Mouse (Mus musculus) liver, adult 2 months (tissue): ENCODE data around the gene Cntfr.

Source experiments
- CTCF ChIP-seq: fragments of 200-500 bp; IDR thresholded peaks from 2 replicates; pipeline ENCODE4 v1.5.1; 2011; ENCODE audit warnings: low read depth, low read length, control low read depth
- POLR2A ChIP-seq: fragments of 200-500 bp; IDR thresholded peaks from 2 replicates; pipeline ENCODE4 v1.6.1; 2011; ENCODE audit warnings: low read length, control low read depth; ENCODE audit not compliant: insufficient read depth; ENCODE audit errors: extremely low read depth

DNA sequence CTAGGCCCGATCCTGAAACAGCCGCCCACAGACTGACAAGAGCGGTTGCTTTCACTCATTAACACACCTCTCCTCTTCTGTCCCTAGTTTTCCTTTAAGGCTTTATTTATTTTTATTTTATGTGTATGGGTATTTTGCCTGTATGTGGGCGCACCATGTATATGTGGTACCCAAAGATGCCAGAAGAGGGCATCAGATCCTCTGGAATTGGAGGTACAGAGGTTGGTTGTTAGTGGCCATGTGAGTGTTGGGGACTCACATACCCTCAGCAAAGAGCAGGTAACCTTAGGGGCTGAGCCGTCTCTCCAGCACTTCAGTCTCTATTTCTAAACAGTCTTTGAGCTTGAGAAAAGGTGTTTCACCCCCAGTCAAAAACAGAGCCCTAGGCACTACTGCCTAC lies 18.7 kb upstream of the Cntfr start:
- TF ChIP-seq POLR2A: no peak
- TF ChIP-seq CTCF: peak; percentile 15; the same call in 1 of the 2 replicates
